Mouse (Mus musculus) G1E (cell line): ENCODE data around the gene Patl1.
"Not testable (repeated sequence)": the region's sequence is repeated elsewhere in the genome, so short reads cannot be mapped to it uniquely, and the experiment has no call there.

Experiments used
- CTCF ChIP-seq: IDR thresholded peaks from 2 replicates; pipeline ENCODE4 v1.5.1; 2012; ENCODE audit warnings: low read depth, low read length, inconsistent platforms, mixed read lengths
- TAL1 ChIP-seq: conservative IDR thresholded peaks from 2 replicates; pipeline ENCODE4 v1.6.1; 2012; ENCODE audit warnings: low read depth, low read length, inconsistent platforms, mixed read lengths

DNA sequence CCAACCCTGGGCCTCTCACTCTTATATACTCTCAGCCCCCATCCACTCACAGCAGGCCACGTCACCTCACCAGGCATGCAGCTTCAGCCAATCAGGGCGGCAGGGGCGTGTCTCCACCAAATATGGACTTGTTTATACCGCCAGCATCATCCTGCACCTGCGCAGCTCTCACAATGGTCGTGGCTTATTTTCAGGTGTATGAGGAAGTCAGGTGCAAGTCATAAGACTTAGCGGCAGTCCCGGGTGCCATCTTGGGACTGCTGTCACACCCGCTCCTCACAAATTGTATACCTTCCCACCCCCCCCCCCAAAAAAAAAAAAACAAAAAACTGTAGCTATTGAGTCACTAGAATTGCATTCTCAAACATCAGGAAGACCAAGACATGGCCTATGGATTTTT is 34.3 kb downstream of the Patl1 start:
- not testable (repeated sequence) for TF ChIP-seq TAL1, CTCF
